Comparison of ENCODE assay signal across 22 mouse cellular contexts in genomic region chr8:11230277-11230676, GRCm38 (mm10).
DNase-seq lines count a peak whose midpoint lies in the region; ATAC-seq and TF ChIP-seq lines count a peak whose summit lies in the region.
"Had no signal": no experiment of that assay in that cellular context is flagged by ENCODE, and none has a peak within 500 bp of the region (broad histone marks: within the 10 kb centered on the region; RNA-seq: fewer than 3 reads in every experiment).

No protein-coding gene starts in this region.

- H3K36me3 ChIP-seq in forebrain, postnatal 0 days (ENCODE audit: insufficient read depth), result peaks cover 8% of the 10 kb centered on the region; the same call in 1 of the 2 replicates
- no peaks in the 10 kb centered on the region for H3K36me3 ChIP-seq in forebrain, embryonic 11.5 days (ENCODE audit: control insufficient read depth, insufficient read depth, low read length)
- no peaks in the 10 kb centered on the region for H3K36me3 ChIP-seq in midbrain, embryonic 15.5 days (replicated peaks)
- H3K36me3 ChIP-seq: hindbrain, embryonic 15.5 days had no signal

- 0 out of 2 replicates have a peak, but pooled peaks have one; percentile 13 for TF ChIP-seq CTCF in forebrain, postnatal 0 days (IDR thresholded peaks at IDR 0.05; ENCODE audit: low read depth)

- H3K9me3 ChIP-seq in forebrain, postnatal 0 days (ENCODE audit: low read length), result no peaks in the 10 kb centered on the region
- no peaks in the 10 kb centered on the region for H3K9me3 ChIP-seq in forebrain, embryonic 11.5 days (ENCODE audit: control insufficient read depth, low read length)
- no peaks in the 10 kb centered on the region for H3K9me3 ChIP-seq in midbrain, embryonic 15.5 days
- H3K9me3 ChIP-seq: embryonic facial prominence, embryonic 10.5 days; heart, embryonic 12.5 days; hindbrain, embryonic 10.5 days; hindbrain, embryonic 15.5 days had no signal

- H3K27ac ChIP-seq in forebrain, postnatal 0 days (ENCODE audit: low read depth, low read length), result no peak overlapping the region
- no peak overlapping the region for H3K27ac ChIP-seq in forebrain, embryonic 11.5 days (ENCODE audit: low read depth, low read length)
- no peak overlapping the region for H3K27ac ChIP-seq in midbrain, embryonic 15.5 days
- H3K27ac ChIP-seq: embryonic facial prominence, embryonic 10.5 days; gastrocnemius, adult 2 months; hindbrain, embryonic 10.5 days; hindbrain, embryonic 15.5 days had no signal

- H3K4me2 ChIP-seq in forebrain, postnatal 0 days (ENCODE audit: low read depth), result no peak overlapping the region
- H3K4me2 ChIP-seq in forebrain, embryonic 11.5 days (ENCODE audit: low read depth, low read length, severe bottlenecking), result no peak overlapping the region
- H3K4me2 ChIP-seq in midbrain, embryonic 15.5 days, result no peak overlapping the region
- H3K4me2 ChIP-seq: heart, embryonic 12.5 days; hindbrain, embryonic 15.5 days had no signal

- H3K27me3 ChIP-seq in forebrain, postnatal 0 days (ENCODE audit: insufficient read depth, low read length), result no peaks in the 10 kb centered on the region
- no peaks in the 10 kb centered on the region for H3K27me3 ChIP-seq in forebrain, embryonic 11.5 days (ENCODE audit: control insufficient read depth, insufficient read depth, low read length)
- H3K27me3 ChIP-seq in midbrain, embryonic 15.5 days (replicated peaks), result no peaks in the 10 kb centered on the region
- H3K27me3 ChIP-seq: heart, embryonic 12.5 days; hindbrain, embryonic 15.5 days; Patski had no signal

- no peak overlapping the region for H3K9ac ChIP-seq in forebrain, postnatal 0 days
- H3K9ac ChIP-seq in forebrain, embryonic 11.5 days (ENCODE audit: low read length), result no peak overlapping the region
- no peak overlapping the region for H3K9ac ChIP-seq in midbrain, embryonic 15.5 days
- H3K9ac ChIP-seq: heart, embryonic 12.5 days; hindbrain, embryonic 15.5 days had no signal

- H3K4me1 ChIP-seq in forebrain, postnatal 0 days (ENCODE audit: insufficient read depth), result no peaks in the 10 kb centered on the region
- 0 out of 2 replicates have a peak, but pooled peaks cover 3% of the 10 kb centered on the region for H3K4me1 ChIP-seq in forebrain, embryonic 11.5 days (replicated peaks; ENCODE audit: control insufficient read depth, insufficient read depth, low read length)
- H3K4me1 ChIP-seq in midbrain, embryonic 15.5 days, result 0 out of 2 replicates have a peak, but pooled peaks cover 4% of the 10 kb centered on the region
- H3K4me1 ChIP-seq: hindbrain, embryonic 15.5 days had no signal

- H3K4me3 ChIP-seq in forebrain, postnatal 0 days (ENCODE audit: low read depth, low read length), result no peak overlapping the region
- H3K4me3 ChIP-seq in forebrain, embryonic 11.5 days (ENCODE audit: low read depth, low read length), result no peak overlapping the region
- H3K4me3 ChIP-seq in midbrain, embryonic 15.5 days, result no peak overlapping the region
- H3K4me3 ChIP-seq: embryonic facial prominence, embryonic 10.5 days; gastrocnemius, adult 2 months; heart, embryonic 12.5 days; hindbrain, embryonic 10.5 days; hindbrain, embryonic 15.5 days had no signal

- DNase-seq in adrenal gland, postnatal 10 days, result peak; percentile 41
- no peak for DNase-seq in adrenal gland, adult 18-20 months (ENCODE audit: low spot score in 2 of 2)
- DNase-seq in forebrain, postnatal 0 days, result no peak
- no peak for DNase-seq in forebrain, embryonic 11.5 days (ENCODE audit: low spot score)
- DNase-seq in adrenal gland, postnatal 36 days, result peak; percentile 36 to 49
- DNase-seq in layer of hippocampus, adult 18-20 months (ENCODE audit: low spot score in 2 of 2), result no peak
- DNase-seq: cerebellum, adult 11 months; cerebellum, adult 8-10 months; cerebellum, postnatal 14 days; gastrocnemius, adult 2 months; gastrocnemius, postnatal 25 days; kidney, adult 8-10 months had no signal

- ATAC-seq in forebrain, postnatal 0 days, result no peak
- ATAC-seq in forebrain, embryonic 11.5 days (replicated peaks; ENCODE audit: low FRiP score), result no peak
- peak; percentile 70; the same call in 1 of the 2 replicates for ATAC-seq in midbrain, embryonic 15.5 days (replicated peaks)
- ATAC-seq: activated CD4-positive, CD25-positive, alpha-beta regulatory T cell, adult 4 months; forebrain, embryonic 16.5 days; inflammation-experienced regulatory T-cells, adult 6 months; intestine, postnatal 0 days; Patski had no signal

- WGBS in forebrain, postnatal 0 days, result 34% methylated on average over 4 of the region's 4 CpGs
- 40% methylated on average over 4 of the region's 4 CpGs for WGBS in forebrain, embryonic 11.5 days
- 25% methylated on average over 4 of the region's 4 CpGs for WGBS in midbrain, embryonic 15.5 days

Comparison
In these comparisons a context has a peak if more than half of its experiments do, and no peak if none do; other contexts are left out.
1. DNase-seq: peak in adrenal gland, postnatal 10 days (single experiment) and adrenal gland, postnatal 36 days (2 of 2); none in adrenal gland, adult 18-20 months (0 of 2), forebrain, postnatal 0 days (single experiment), forebrain, embryonic 11.5 days (single experiment) and layer of hippocampus, adult 18-20 months (0 of 2).